Mouse (Mus musculus): ENCODE measurements around the gene Prpf18. TPM values are rescaled to one million over a fixed set of nuclear protein-coding genes. Genes with fewer than 3 reads are reported as not detected.

Gene Prpf18
- 38.3 and 38.5 TPM in 2 replicates for polyA plus RNA-seq (2021; fragmentation: Nextera tagmentation)
- long read RNA-seq, experiment 1, transcript Prpf18-201 (10 exons, 3,522 nt): major isoform, 9 of 33 reads
- long read RNA-seq, experiment 1, partial matches to known transcripts: 2 of 33 reads
- long read RNA-seq, experiment 1, other reads (novel, unspliced or antisense): 22 of 33 reads
- long read RNA-seq, experiment 2, transcript Prpf18-201 (10 exons, 3,522 nt): major isoform, 58 of 249 reads
- long read RNA-seq, experiment 2, partial matches to known transcripts: 13 of 249 reads
- long read RNA-seq, experiment 2, other reads (novel, unspliced or antisense): 178 of 249 reads

GRCm38 (mm10) chr2:4651500-4652285 lies at the start of gene Prpf18:
Prpf18 (minus strand) TSS chr2:4652113.

Other genes starting within 250 kb of the Prpf18 start
- 0.48 and 0.55 TPM in 2 replicates for gene Bend7, start 65.7 kb upstream of the Prpf18 start, polyA plus RNA-seq (2021; fragmentation: Nextera tagmentation)
- 5.9 and 7.6 TPM in 2 replicates for gene Sephs1, start 229.5 kb upstream of the Prpf18 start, polyA plus RNA-seq (2021; fragmentation: Nextera tagmentation)